Mouse (Mus musculus) lung, postnatal 0 days (tissue): Measurements from ENCODE around the gene Tgtp1.
"Not testable (repeated sequence)": the region's sequence is repeated elsewhere in the genome, so short reads cannot be mapped to it uniquely, and the experiment has no call there.

ENCODE experiments used
- CTCF ChIP-seq: IDR thresholded peaks from 2 replicates; pipeline ENCODE4 v1.5.1; 2016; ENCODE audit warnings: antibody characterized with exemption, mild to moderate bottlenecking
- EP300 ChIP-seq: IDR thresholded peaks from 2 replicates; pipeline ENCODE4 v1.6.1; 2016; ENCODE audit warnings: antibody characterized with exemption, mild to moderate bottlenecking, control low read depth

- not testable (repeated sequence) for TF ChIP-seq CTCF, EP300
These were observed 18.1 kb upstream of the Tgtp1 start for GRCm38 (mm10) chr11:49012074-49012473.
